Mouse (Mus musculus): ENCODE results near the gene D630039A03Rik. TPM values are rescaled to one million over a fixed set of nuclear protein-coding genes. Genes with fewer than 3 reads are reported as not detected.

The D630039A03Rik gene
- polyA plus RNA-seq, 1 experiment from 2014 or later, result 1.7 TPM

DNA sequence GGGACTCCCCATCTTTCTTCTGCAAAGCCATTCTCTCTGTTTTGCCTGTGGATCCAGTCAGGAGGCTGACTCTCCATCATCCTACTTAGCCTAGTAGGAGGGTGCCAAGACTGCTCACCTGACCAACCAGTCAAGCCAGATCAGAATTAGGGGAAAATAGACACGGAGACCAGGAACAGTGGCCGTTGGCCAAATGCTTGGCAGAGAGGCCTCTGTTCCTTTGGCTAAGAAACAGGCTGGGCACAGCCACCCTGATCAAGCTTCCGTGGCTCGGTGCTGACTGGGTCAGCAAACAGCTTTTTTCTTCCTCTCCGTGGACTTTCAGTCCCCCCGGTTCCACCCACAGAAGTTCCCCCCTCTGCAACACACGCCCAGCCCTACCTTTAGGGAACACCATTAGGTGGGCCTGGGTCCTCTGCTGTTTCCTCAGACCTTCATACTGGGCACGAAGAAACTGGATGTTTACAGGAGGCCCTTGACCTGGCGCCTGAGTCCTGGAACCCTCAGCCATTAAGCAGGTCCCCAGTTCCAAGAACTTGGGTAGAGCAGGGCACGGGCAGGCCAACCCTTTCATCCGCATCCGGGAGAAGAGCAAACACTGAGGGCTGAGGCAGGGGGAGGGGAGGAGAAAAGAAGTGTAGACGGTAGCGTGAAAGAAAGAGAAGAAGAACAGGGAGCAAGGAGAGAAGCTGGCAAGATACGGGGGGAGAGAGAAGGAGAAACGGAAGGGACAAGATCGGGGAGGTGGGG, 706 bp downstream of the D630039A03Rik start:
- peak; percentile 52 for ATAC-seq (ENCODE audit: low FRiP score, low TSS enrichment)
- H3K4me2 ChIP-seq (replicated peaks; ENCODE audit: low read depth, low read length), result peak overlapping the region; percentile 50
- H3K4me3 ChIP-seq (ENCODE audit: low read length), result peak overlapping the region; percentile 21
- H3K27me3 ChIP-seq (ENCODE audit: insufficient read depth, low read length), result no peaks in the 10 kb centered on the region
- H3K27ac ChIP-seq (ENCODE audit: low read length), result peak overlapping the region; percentile 44
- peak overlapping the region; percentile 45; the same call in 1 of the 2 replicates for H3K9ac ChIP-seq (replicated peaks; ENCODE audit: low read length)
- H3K36me3 ChIP-seq (ENCODE audit: insufficient read depth, low read length), result no peaks in the 10 kb centered on the region
- H3K9me3 ChIP-seq (ENCODE audit: low read length), result 0 out of 2 replicates have a peak, but pooled peaks cover 3% of the 10 kb centered on the region
- WGBS, result 34% methylated on average over 17 of the region's 17 CpGs
- peaks cover 30% of the 10 kb centered on the region for H3K4me1 ChIP-seq (ENCODE audit: insufficient read depth, low read length)

DNA sequence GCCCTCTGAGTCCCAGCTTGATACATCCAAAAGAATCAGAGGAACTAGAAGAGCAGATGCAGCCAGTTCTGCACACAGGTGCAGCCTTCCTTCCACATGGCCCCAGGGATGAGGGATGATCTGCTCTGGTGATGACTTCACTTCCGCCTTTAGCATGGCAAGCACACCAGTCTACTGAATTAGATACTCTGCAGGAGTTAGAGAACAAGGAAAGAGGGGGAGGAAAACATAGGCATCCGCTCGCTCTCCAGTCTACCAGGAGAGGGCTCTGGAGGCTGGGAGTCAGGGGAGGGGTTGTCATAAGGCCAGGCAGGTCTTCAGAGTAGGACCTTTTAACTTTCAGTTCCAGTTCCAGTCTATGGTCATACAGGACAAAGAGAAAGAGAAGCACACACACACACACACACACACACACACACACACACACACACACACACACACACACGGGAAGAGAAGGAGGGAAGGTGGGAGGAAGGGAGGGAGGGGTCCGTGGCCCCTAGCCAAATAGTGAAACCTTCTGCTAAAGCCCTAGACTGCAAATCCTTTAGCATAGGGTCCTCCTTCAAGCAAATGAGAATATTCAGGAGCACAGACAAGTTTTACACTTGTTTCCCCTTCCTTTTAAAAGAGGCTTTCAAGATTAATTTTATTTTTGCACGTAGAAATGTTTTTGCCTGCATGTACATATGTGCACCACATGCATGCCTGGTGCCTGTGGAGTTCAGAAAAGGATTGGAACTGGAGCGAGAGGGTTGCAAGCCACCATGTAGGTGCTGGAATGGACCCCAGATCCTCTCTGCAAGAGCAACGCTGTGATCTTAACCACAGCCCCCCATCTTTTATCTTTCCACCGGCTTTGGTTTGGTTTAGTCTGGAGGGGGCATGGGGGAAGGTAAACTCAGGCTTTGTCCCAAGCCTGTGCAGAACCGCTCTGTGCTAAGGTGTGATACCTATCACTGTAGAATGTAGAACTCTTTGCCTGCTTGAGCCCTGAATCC, 1.6 kb downstream of the D630039A03Rik start:
- H3K9ac ChIP-seq (replicated peaks; ENCODE audit: low read length), result no peak overlapping the region
- 0 out of 2 replicates have a peak, but pooled peaks cover 3% of the 10 kb centered on the region for H3K9me3 ChIP-seq (ENCODE audit: low read length)
- 79% methylated on average over 9 of the region's 10 CpGs for WGBS
- no peaks in the 10 kb centered on the region for H3K36me3 ChIP-seq (ENCODE audit: insufficient read depth, low read length)
- H3K4me3 ChIP-seq (ENCODE audit: low read length), result peak overlapping the region; percentile 21; the same call in 1 of the 2 replicates
- peaks cover 23% of the 10 kb centered on the region for H3K4me1 ChIP-seq (ENCODE audit: insufficient read depth, low read length)
- H3K27ac ChIP-seq (ENCODE audit: low read length), result 0 out of 2 replicates have a peak overlapping the region, but pooled peaks have one; percentile 44
- peak overlapping the region; percentile 50 for H3K4me2 ChIP-seq (replicated peaks; ENCODE audit: low read depth, low read length)
- H3K27me3 ChIP-seq (ENCODE audit: insufficient read depth, low read length), result no peaks in the 10 kb centered on the region
- ATAC-seq (ENCODE audit: low FRiP score, low TSS enrichment), result no peak; the same call in 1 of the 2 replicates

DNA sequence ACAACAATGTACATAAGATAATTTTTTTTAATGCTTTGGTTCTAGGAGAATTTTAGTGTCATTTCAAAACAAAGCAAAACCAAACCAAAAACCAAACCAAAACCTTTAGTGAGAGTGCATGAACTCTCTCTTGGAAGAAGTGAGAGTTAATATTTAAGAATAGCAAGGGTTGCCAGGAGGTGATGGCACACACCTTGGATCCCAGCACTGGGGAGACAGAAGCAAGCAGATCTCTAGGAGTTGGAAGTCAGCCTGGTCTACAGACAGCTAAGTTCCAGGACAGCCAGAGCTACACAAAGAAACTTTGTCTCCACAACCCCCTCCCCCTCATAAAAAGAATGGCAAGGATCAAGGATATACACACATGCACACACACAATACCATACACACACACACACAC, 3.1 kb downstream of the D630039A03Rik start:
- no peak overlapping the region for H3K27ac ChIP-seq (ENCODE audit: low read length)
- no peaks in the 10 kb centered on the region for H3K36me3 ChIP-seq (ENCODE audit: insufficient read depth, low read length)
- ATAC-seq (ENCODE audit: low FRiP score, low TSS enrichment), result no peak

DNA sequence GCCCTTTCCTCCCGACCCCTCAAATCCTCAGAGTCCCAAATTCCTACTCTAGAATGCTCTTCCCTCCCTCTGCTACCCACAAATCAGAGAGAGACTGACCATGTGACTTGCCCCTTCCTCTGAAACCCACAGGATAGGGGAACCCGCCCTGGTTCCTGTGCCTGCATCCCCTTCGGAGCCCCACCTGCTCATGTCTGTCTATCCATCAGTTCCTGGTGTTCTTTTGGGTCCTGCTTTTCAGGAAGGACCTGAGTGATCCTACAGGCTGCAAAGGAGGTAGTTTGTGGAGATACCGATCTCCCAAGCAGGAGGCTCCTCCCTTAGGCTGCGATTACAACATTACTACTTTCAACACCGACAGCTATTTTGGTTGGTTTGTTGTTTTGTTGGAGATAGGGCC, 7.2 kb downstream of the D630039A03Rik start:
- WGBS, result 67% methylated on average over 6 of the region's 6 CpGs
- H3K27me3 ChIP-seq (ENCODE audit: insufficient read depth, low read length), result no peaks in the 10 kb centered on the region
- H3K4me3 ChIP-seq (ENCODE audit: low read length), result no peak overlapping the region
- H3K4me2 ChIP-seq (replicated peaks; ENCODE audit: low read depth, low read length), result no peak overlapping the region
- H3K36me3 ChIP-seq (ENCODE audit: insufficient read depth, low read length), result no peaks in the 10 kb centered on the region
- H3K9ac ChIP-seq (replicated peaks; ENCODE audit: low read length), result no peak overlapping the region
- 0 out of 2 replicates have a peak, but pooled peaks cover 3% of the 10 kb centered on the region for H3K9me3 ChIP-seq (ENCODE audit: low read length)
- ATAC-seq (ENCODE audit: low FRiP score, low TSS enrichment), result no peak
- peaks cover 6% of the 10 kb centered on the region for H3K4me1 ChIP-seq (ENCODE audit: insufficient read depth, low read length)
- H3K27ac ChIP-seq (ENCODE audit: low read length), result no peak overlapping the region

More for the DNA sequence above, 3.1 kb downstream of the D630039A03Rik start:
- 0 out of 2 replicates have a peak, but pooled peaks cover 3% of the 10 kb centered on the region for H3K9me3 ChIP-seq (ENCODE audit: low read length)
- H3K27me3 ChIP-seq (ENCODE audit: insufficient read depth, low read length), result no peaks in the 10 kb centered on the region
- H3K4me2 ChIP-seq (replicated peaks; ENCODE audit: low read depth, low read length), result no peak overlapping the region
- H3K9ac ChIP-seq (replicated peaks; ENCODE audit: low read length), result no peak overlapping the region
- peaks cover 21% of the 10 kb centered on the region for H3K4me1 ChIP-seq (ENCODE audit: insufficient read depth, low read length)
- no peak overlapping the region for H3K4me3 ChIP-seq (ENCODE audit: low read length)

DNA sequence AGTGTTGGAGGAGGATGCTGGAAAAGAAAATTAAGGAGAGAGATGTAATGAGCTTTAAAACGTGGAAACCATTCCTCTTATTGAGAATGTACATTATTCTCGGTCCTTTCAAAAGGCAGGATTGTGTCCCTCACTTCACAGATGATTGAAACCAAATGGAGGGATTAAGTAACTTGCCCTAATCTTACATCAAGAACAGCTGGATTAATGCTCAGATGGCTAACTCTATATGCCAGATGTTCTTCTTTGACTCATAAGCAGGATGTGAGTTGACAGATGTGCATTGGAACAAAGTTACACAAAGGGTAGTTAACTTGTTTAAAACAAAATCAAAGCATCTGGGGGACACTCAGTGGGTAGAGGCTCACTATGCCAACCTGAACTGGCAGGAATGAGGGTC, 9.4 kb downstream of the D630039A03Rik start:
- peaks cover 6% of the 10 kb centered on the region for H3K4me1 ChIP-seq (ENCODE audit: insufficient read depth, low read length)
- WGBS, result 46% methylated on average over 2 of the region's 2 CpGs
- no peak for ATAC-seq (ENCODE audit: low FRiP score, low TSS enrichment)
- H3K4me2 ChIP-seq (replicated peaks; ENCODE audit: low read depth, low read length), result no peak overlapping the region
- no peak overlapping the region for H3K9ac ChIP-seq (replicated peaks; ENCODE audit: low read length)
- H3K36me3 ChIP-seq (ENCODE audit: insufficient read depth, low read length), result no peaks in the 10 kb centered on the region
- H3K9me3 ChIP-seq (ENCODE audit: low read length), result no peaks in the 10 kb centered on the region
- no peak overlapping the region for H3K4me3 ChIP-seq (ENCODE audit: low read length)
- no peaks in the 10 kb centered on the region for H3K27me3 ChIP-seq (ENCODE audit: insufficient read depth, low read length)
- no peak overlapping the region for H3K27ac ChIP-seq (ENCODE audit: low read length)

DNA sequence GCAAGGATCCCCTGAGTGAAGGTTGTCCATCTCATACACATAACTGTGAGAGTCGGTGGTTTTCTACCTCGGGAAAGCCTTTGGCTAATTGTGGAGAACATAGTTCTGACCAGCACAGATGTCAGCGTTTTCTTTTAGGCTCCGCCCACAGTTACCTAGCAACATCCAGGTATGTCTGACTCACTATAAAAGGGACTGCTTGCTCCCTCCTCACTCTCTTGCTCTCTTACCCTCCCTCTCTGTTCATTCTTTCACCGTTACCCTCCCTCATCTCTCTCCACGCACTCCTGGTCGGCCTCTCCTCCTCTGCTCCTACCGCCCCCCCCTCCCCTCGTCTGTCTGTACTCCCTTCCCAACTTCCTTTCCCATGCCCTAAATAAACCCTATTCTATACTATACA, 11.5 kb downstream of the D630039A03Rik start:
- no peak overlapping the region for H3K27ac ChIP-seq (ENCODE audit: low read length)
- H3K36me3 ChIP-seq (ENCODE audit: insufficient read depth, low read length), result no peaks in the 10 kb centered on the region
- H3K4me3 ChIP-seq (ENCODE audit: low read length), result no peak overlapping the region
- peaks cover 6% of the 10 kb centered on the region for H3K4me1 ChIP-seq (ENCODE audit: insufficient read depth, low read length)
- H3K4me2 ChIP-seq (replicated peaks; ENCODE audit: low read depth, low read length), result peak overlapping the region; percentile 26; the same call in 1 of the 2 replicates
- no peak overlapping the region for H3K9ac ChIP-seq (replicated peaks; ENCODE audit: low read length)
- H3K9me3 ChIP-seq (ENCODE audit: low read length), result no peaks in the 10 kb centered on the region
- WGBS, result 24% methylated on average over 9 of the region's 9 CpGs
- H3K27me3 ChIP-seq (ENCODE audit: insufficient read depth, low read length), result no peaks in the 10 kb centered on the region
- peak; percentile 24; the same call in 1 of the 2 replicates for ATAC-seq (ENCODE audit: low FRiP score, low TSS enrichment)

DNA sequence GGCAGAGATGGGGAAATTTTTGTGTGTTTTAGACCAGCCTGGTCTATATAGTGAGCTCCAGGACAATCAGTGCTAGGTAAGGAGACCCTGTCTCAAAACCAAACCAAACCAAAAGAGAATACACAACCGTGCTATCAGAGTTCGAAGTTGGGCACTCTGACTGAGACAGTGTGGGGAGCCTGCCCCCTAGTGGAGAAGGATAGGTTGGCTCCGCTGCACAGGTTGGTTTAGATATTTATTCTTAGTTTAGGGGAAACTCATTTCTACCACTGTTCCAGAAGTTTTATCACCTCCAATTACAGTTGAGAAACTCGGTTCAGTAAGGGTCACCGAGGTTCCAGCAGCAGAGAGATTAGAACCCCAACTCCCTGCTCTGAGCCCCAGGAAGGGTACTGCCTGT, 11.9 kb downstream of the D630039A03Rik start:
- no peak overlapping the region for H3K4me3 ChIP-seq (ENCODE audit: low read length)
- ATAC-seq (ENCODE audit: low FRiP score, low TSS enrichment), result no peak
- H3K9me3 ChIP-seq (ENCODE audit: low read length), result no peaks in the 10 kb centered on the region
- peaks cover 6% of the 10 kb centered on the region for H3K4me1 ChIP-seq (ENCODE audit: insufficient read depth, low read length)
- no peak overlapping the region for H3K9ac ChIP-seq (replicated peaks; ENCODE audit: low read length)
- whole genome bisulfite sequencing, result 10% methylated on average over 5 of the region's 5 CpGs
- H3K27ac ChIP-seq (ENCODE audit: low read length), result no peak overlapping the region
- peak overlapping the region; percentile 26; the same call in 1 of the 2 replicates for H3K4me2 ChIP-seq (replicated peaks; ENCODE audit: low read depth, low read length)
- no peaks in the 10 kb centered on the region for H3K27me3 ChIP-seq (ENCODE audit: insufficient read depth, low read length)
- no peaks in the 10 kb centered on the region for H3K36me3 ChIP-seq (ENCODE audit: insufficient read depth, low read length)

DNA sequence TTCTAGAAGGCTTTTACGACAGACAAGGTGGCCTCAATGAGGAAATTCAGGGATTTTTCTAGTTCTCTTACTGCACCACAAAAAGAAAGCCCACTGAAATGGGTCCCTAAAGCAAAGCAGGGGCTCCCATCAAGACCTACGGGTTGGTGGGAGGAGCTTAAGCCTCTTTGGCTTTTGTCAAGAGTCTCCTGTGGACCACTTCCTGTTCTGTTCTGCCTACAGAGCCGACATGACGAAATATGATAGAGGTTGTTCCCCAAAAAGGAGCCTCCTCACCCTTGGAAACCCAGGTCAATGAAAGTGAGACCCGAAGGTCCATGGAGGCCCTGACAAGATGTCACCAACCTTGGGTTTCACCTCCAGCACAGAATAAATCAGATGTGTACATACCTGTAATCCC, 13.5 kb downstream of the D630039A03Rik start:
- no peak for ATAC-seq (ENCODE audit: low FRiP score, low TSS enrichment)
- Histone ChIP-seq H3K27me3 (ENCODE audit: insufficient read depth, low read length) (no peaks in the 10 kb centered on the region), H3K9me3 (ENCODE audit: low read length) (no peaks in the 10 kb centered on the region), H3K9ac (replicated peaks; ENCODE audit: low read length) (no peak overlapping the region), H3K4me3 (ENCODE audit: low read length) (no peak overlapping the region), H3K4me1 (ENCODE audit: insufficient read depth, low read length) (peaks cover 6% of the 10 kb centered on the region), H3K27ac (ENCODE audit: low read length) (no peak overlapping the region), H3K4me2 (replicated peaks; ENCODE audit: low read depth, low read length) (no peak overlapping the region), H3K36me3 (ENCODE audit: insufficient read depth, low read length) (no peaks in the 10 kb centered on the region)
- 75% methylated on average over 5 of the region's 5 CpGs for WGBS

DNA sequence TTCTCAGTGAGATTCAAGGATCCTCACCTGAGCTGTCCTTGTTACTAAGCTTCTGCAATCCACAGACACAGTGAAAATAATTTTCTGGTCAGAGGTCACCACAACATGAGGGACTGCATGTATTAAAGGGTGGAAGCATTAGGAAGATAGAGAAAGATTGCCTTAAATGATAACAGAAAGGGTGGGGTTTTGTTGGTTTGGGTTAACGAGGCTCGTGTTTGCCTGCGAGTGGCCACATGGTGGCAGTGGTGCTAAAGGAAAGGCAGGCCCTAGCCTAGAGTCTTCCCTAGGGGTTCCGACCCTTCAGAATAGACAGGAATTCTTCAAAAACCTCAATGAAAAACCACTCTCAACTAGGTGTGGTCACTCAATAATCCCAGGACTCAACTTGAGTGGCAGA, 14.9 kb downstream of the D630039A03Rik start:
- H3K27ac ChIP-seq (ENCODE audit: low read length), result no peak overlapping the region
- no peak overlapping the region for H3K9ac ChIP-seq (replicated peaks; ENCODE audit: low read length)

More for the DNA sequence above, 14.9 kb downstream of the D630039A03Rik start:
- Histone ChIP-seq H3K36me3 (ENCODE audit: insufficient read depth, low read length) (no peaks in the 10 kb centered on the region), H3K27me3 (ENCODE audit: insufficient read depth, low read length) (no peaks in the 10 kb centered on the region), H3K9me3 (ENCODE audit: low read length) (no peaks in the 10 kb centered on the region), H3K4me1 (ENCODE audit: insufficient read depth, low read length) (peaks cover 6% of the 10 kb centered on the region), H3K4me3 (ENCODE audit: low read length) (no peak overlapping the region), H3K4me2 (replicated peaks; ENCODE audit: low read depth, low read length) (no peak overlapping the region)
- ATAC-seq (ENCODE audit: low FRiP score, low TSS enrichment), result 0 out of 2 replicates have a peak, but pooled peaks have one; percentile 39
- 3% methylated on average over 4 of the region's 4 CpGs for WGBS

All from kidney, embryonic 16.5 days (tissue).